Mouse (Mus musculus): ENCODE data around the gene Gcnt2.

DNA sequence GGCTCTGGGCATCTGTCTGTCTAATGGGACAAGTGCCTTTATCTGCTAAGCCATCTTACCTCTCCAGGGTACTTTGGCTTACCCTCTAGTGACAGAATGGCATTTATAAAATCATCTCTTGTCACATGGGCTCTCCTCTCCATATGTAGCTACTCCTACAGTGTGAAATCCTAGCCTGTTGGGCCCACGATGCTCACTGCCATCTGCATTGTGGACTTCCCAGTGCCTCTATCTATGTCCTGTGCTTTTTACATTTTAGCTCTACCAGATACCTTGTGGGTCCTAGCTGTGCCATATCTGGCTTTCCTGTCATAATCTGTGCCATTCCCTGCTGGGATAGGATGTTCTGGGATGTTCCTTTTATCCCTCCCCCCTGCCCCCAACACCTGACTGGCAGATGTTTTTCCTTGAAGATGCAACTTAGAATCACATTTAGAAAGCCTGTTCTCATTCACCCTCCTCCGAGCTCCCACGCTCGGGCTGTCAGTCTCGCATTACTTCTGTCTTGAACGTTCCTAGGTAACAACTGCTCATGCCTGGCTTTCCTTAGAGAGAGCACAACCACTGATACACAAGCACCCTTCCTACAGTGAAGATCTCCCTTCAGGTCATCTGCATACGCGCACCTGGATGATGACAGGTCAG, 39.9 kb downstream of the Gcnt2 start:
- TF ChIP-seq CTCF (IDR thresholded peaks at IDR 0.05; ENCODE audit: low read depth): no peak
- no peak for TF ChIP-seq EP300 (IDR thresholded peaks at IDR 0.05; ENCODE audit: low read depth)

Data from heart, postnatal 0 days (tissue).